Mouse (Mus musculus): ENCODE data around the gene Trim17. TPM values are rescaled to one million over a fixed set of nuclear protein-coding genes. Genes with fewer than 3 reads are reported as not detected.

Gene Trim17
- total and polyA plus RNA-seq, 3 experiments = 0.50 to 0.82 TPM; not detected in 1

- H3K9ac ChIP-seq (ENCODE audit: control insufficient read depth, low read depth, low read length, poor library complexity, severe bottlenecking) = peak overlapping the region; percentile 37; the same call in 1 of the 2 replicates
- peak overlapping the region in 1 of 2 experiments; percentile 46; a peak in 2 of 4 replicates for H3K4me3 ChIP-seq (ENCODE audit: control insufficient read depth in 1 of 2, insufficient read depth in 1 of 2, low read depth in 2 of 2, low read length in 2 of 2)
- H3K9me3 ChIP-seq (replicated peaks; ENCODE audit: insufficient read depth, low read length) = no peaks in the 10 kb centered on the region
- TF ChIP-seq NRF1 (IDR thresholded peaks at IDR 0.05; ENCODE audit: insufficient read depth, low read depth, low read length, poor library complexity, severe bottlenecking) = no peak
- 0 out of 2 replicates have a peak, but pooled peaks have one; percentile 0 for TF ChIP-seq GATA1 (IDR thresholded peaks at IDR 0.05; ENCODE audit: low read depth, low read length)
- H3K79me2 ChIP-seq (ENCODE audit: control insufficient read depth, insufficient read depth, low read length, poor library complexity) = peaks cover 17% of the 10 kb centered on the region
- DNase-seq (ENCODE audit: low read depth, low spot score) = no peak
- H3K27me3 ChIP-seq (ENCODE audit: control insufficient read depth in 1 of 2, insufficient read depth in 2 of 2, low read length in 2 of 2) = peaks cover 0 to under 1% of the 10 kb centered on the region in 2 experiments; a peak in 2 of 4 replicates
- H3K27ac ChIP-seq (ENCODE audit: control insufficient read depth, low read depth, low read length) = no peak overlapping the region
- peaks cover 3 to 8% of the 10 kb centered on the region in 2 experiments for H3K36me3 ChIP-seq (ENCODE audit: control insufficient read depth in 1 of 2, insufficient read depth in 2 of 2, low read length in 2 of 2)
- peaks cover 2 to 16% of the 10 kb centered on the region in 2 experiments; a peak in 3 of 4 replicates for H3K4me1 ChIP-seq (ENCODE audit: control insufficient read depth in 1 of 2, insufficient read depth in 2 of 2, low read length in 2 of 2)
Observed at GRCm38 (mm10) chr11:58939088-58939439, 15.4 kb upstream of the Trim17 start.

GRCm38 (mm10) chr11:58944136-58944535, 10.3 kb upstream of the Trim17 start:
- Histone ChIP-seq H3K9me3 (replicated peaks; ENCODE audit: insufficient read depth, low read length) (no peaks in the 10 kb centered on the region), H3K4me1 (ENCODE audit: control insufficient read depth in 1 of 2, insufficient read depth in 2 of 2, low read length in 2 of 2) (peaks cover 0 to 2% of the 10 kb centered on the region in 2 experiments; a peak in 2 of 4 replicates), H3K79me2 (ENCODE audit: control insufficient read depth, insufficient read depth, low read length, poor library complexity) (no peaks in the 10 kb centered on the region; the same call in 1 of the 2 replicates), H3K36me3 (ENCODE audit: control insufficient read depth in 1 of 2, insufficient read depth in 2 of 2, low read length in 2 of 2) (no peaks in the 10 kb centered on the region), H3K9ac (ENCODE audit: control insufficient read depth, low read depth, low read length, poor library complexity, severe bottlenecking) (no peak overlapping the region), H3K4me3 (ENCODE audit: control insufficient read depth in 1 of 2, insufficient read depth in 1 of 2, low read depth in 2 of 2, low read length in 2 of 2) (no peak overlapping the region), H3K27me3 (ENCODE audit: control insufficient read depth in 1 of 2, insufficient read depth in 2 of 2, low read length in 2 of 2) (peaks cover 4 to 6% of the 10 kb centered on the region in 2 experiments), H3K27ac (ENCODE audit: control insufficient read depth, low read depth, low read length) (no peak overlapping the region)
- TF ChIP-seq RCOR1 (IDR thresholded peaks at IDR 0.05; ENCODE audit: low read depth, low read length) (no peak), SIN3A (IDR thresholded peaks at IDR 0.05; ENCODE audit: low read length) (no peak), ZMIZ1 (IDR thresholded peaks at IDR 0.05; ENCODE audit: low read depth, low read length) (no peak), USF2 (IDR thresholded peaks at IDR 0.05; ENCODE audit: borderline replicate concordance in 1 of 2, insufficient read depth in 1 of 2, low read depth in 1 of 2, low read length in 2 of 2) (no peak)
- no peak for DNase-seq (ENCODE audit: low read depth, low spot score)

- Histone ChIP-seq H3K27ac (ENCODE audit: control insufficient read depth, low read depth, low read length) (no peak overlapping the region), H3K27me3 (ENCODE audit: control insufficient read depth in 1 of 2, insufficient read depth in 2 of 2, low read length in 2 of 2) (peaks cover 4 to 9% of the 10 kb centered on the region in 2 experiments), H3K36me3 (ENCODE audit: control insufficient read depth in 1 of 2, insufficient read depth in 2 of 2, low read length in 2 of 2) (no peaks in the 10 kb centered on the region), H3K4me3 (ENCODE audit: control insufficient read depth in 1 of 2, insufficient read depth in 1 of 2, low read depth in 2 of 2, low read length in 2 of 2) (no peak overlapping the region), H3K4me1 (ENCODE audit: control insufficient read depth in 1 of 2, insufficient read depth in 2 of 2, low read length in 2 of 2) (no peaks in the 10 kb centered on the region), H3K79me2 (ENCODE audit: control insufficient read depth, insufficient read depth, low read length, poor library complexity) (no peaks in the 10 kb centered on the region; the same call in 1 of the 2 replicates), H3K9me3 (replicated peaks; ENCODE audit: insufficient read depth, low read length) (no peaks in the 10 kb centered on the region), H3K9ac (ENCODE audit: control insufficient read depth, low read depth, low read length, poor library complexity, severe bottlenecking) (no peak overlapping the region)
- no peak for TF ChIP-seq ELF1 (IDR thresholded peaks at IDR 0.05; ENCODE audit: low read depth, low read length)
- no peak for TF ChIP-seq MEF2A (IDR thresholded peaks at IDR 0.05; ENCODE audit: extremely low read depth, insufficient replicate concordance, low read depth, low read length, poor library complexity, severe bottlenecking)
- TF ChIP-seq ZNF384 (IDR thresholded peaks at IDR 0.05; ENCODE audit: low read depth, low read length) = no peak
- TF ChIP-seq MAFK (IDR thresholded peaks at IDR 0.05; ENCODE audit: borderline replicate concordance, low read depth, low read length) = no peak
- no peak for TF ChIP-seq SMC3 (IDR thresholded peaks at IDR 0.05; ENCODE audit: low read depth, low read length)
- no peak for TF ChIP-seq USF2 (IDR thresholded peaks at IDR 0.05; ENCODE audit: borderline replicate concordance in 1 of 2, insufficient read depth in 1 of 2, low read depth in 1 of 2, low read length in 2 of 2)
- no peak for TF ChIP-seq RAD21 (IDR thresholded peaks at IDR 0.05; ENCODE audit: low read depth, low read length)
- TF ChIP-seq MAZ (IDR thresholded peaks at IDR 0.05; ENCODE audit: low read depth, low read length) = no peak
- no peak for TF ChIP-seq ZMIZ1 (IDR thresholded peaks at IDR 0.05; ENCODE audit: low read depth, low read length)
- no peak for TF ChIP-seq MAX (IDR thresholded peaks at IDR 0.05; ENCODE audit: low read length)
- TF ChIP-seq USF1 (IDR thresholded peaks at IDR 0.05; ENCODE audit: low read depth, low read length) = no peak
- TF ChIP-seq MXI1 (IDR thresholded peaks at IDR 0.05; ENCODE audit: low read depth, low read length) = no peak
- TF ChIP-seq KAT2A (conservative IDR thresholded peaks at IDR 0.05; ENCODE audit: low read depth, low read length) = no peak
- TF ChIP-seq CHD1 (IDR thresholded peaks at IDR 0.05; ENCODE audit: low read depth, low read length) = no peak
- no peak for TF ChIP-seq ZC3H11A (IDR thresholded peaks at IDR 0.05; ENCODE audit: low read depth, low read length)
- DNase-seq (ENCODE audit: low read depth, low spot score) = no peak
Observed at GRCm38 (mm10) chr11:58947306-58947705, 7.2 kb upstream of the Trim17 start.

Data from MEL (cell line).